In the genomic region with DNA sequence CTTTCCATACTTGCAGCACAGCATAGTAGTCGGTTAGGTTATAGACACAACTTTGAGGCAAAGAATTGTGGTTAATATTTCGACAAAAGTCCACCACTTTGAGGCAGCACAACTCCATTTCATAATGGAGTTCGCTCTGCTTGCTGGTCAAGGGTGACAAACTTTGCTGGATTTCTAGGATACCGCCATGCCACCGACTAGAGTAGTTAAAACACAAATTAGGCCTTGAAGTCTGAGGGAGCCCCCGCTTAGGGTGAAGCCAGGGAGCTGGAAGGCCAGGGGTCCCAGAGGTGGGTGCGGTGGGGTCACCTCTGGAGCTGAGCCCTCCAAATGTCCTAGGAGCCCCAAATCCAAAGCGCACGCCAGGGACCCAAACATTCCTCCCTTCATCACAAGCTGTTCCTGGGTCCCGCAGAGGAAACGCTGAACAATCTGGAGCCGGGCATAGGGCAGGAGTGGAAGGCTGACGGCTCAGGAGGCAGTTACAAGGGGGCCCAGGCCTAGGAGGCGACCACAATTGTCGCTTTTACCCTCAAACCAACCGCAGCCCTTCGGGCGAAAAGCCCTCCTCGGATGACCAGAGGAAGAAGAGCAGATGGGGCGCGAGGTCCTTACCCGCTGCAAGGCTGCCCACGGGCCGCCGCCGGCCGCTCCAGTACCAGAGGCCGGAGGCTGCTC, we compare ENCODE assay signal across 8 mouse cellular contexts. TPM values are rescaled to one million over a fixed set of nuclear protein-coding genes. Genes with fewer than 3 reads are reported as not detected.
DNase-seq lines count a peak whose midpoint lies in the region; ATAC-seq and TF ChIP-seq lines count a peak whose summit lies in the region.

No protein-coding gene starts in this region.

- H3K4me1 ChIP-seq in forebrain, postnatal 0 days (ENCODE audit: insufficient read depth): peaks cover 5% of the 10 kb centered on the region; the same call in 1 of the 2 replicates
- H3K4me1 ChIP-seq in limb, embryonic 10.5 days: peaks cover 44% of the 10 kb centered on the region
- peaks cover 10% of the 10 kb centered on the region for H3K4me1 ChIP-seq in midbrain, embryonic 15.5 days

- H3K27ac ChIP-seq in forebrain, postnatal 0 days (ENCODE audit: low read depth, low read length): peak overlapping the region; percentile 64; the same call in 1 of the 2 replicates
- H3K27ac ChIP-seq in limb, embryonic 10.5 days: peak overlapping the region; percentile 90
- H3K27ac ChIP-seq in midbrain, embryonic 15.5 days: peak overlapping the region; percentile 69

- DNase-seq in adrenal gland, postnatal 14 days: peak; percentile 38
- no peak for DNase-seq in adrenal gland, adult 2 months
- peak; percentile 41 to 42 for DNase-seq in right cerebral cortex, postnatal 10 days (ENCODE audit: low spot score in 2 of 2)
- no peak for DNase-seq in right cerebral cortex, postnatal 25 days
- DNase-seq in forebrain, postnatal 0 days: peak; percentile 34
- DNase-seq in limb, embryonic 10.5 days (ENCODE audit: low spot score): no peak
- no peak for DNase-seq in cerebellum, postnatal 25 days

- WGBS in forebrain, postnatal 0 days: 2% methylated on average over 28 of the region's 28 CpGs
- 4% methylated on average over 28 of the region's 28 CpGs for WGBS in limb, embryonic 10.5 days
- 2% methylated on average over 28 of the region's 28 CpGs for WGBS in midbrain, embryonic 15.5 days

- H3K9me3 ChIP-seq in forebrain, postnatal 0 days (ENCODE audit: low read length): no peaks in the 10 kb centered on the region
- no peaks in the 10 kb centered on the region for H3K9me3 ChIP-seq in limb, embryonic 10.5 days (replicated peaks)
- H3K9me3 ChIP-seq in midbrain, embryonic 15.5 days: no peaks in the 10 kb centered on the region

- H3K36me3 ChIP-seq in forebrain, postnatal 0 days (ENCODE audit: insufficient read depth): no peaks in the 10 kb centered on the region
- no peaks in the 10 kb centered on the region for H3K36me3 ChIP-seq in limb, embryonic 10.5 days
- no peaks in the 10 kb centered on the region for H3K36me3 ChIP-seq in midbrain, embryonic 15.5 days (replicated peaks)

- H3K27me3 ChIP-seq in forebrain, postnatal 0 days (ENCODE audit: insufficient read depth, low read length): no peaks in the 10 kb centered on the region
- H3K27me3 ChIP-seq in limb, embryonic 10.5 days (ENCODE audit: low read depth, poor library complexity, severe bottlenecking): peaks cover 19% of the 10 kb centered on the region
- no peaks in the 10 kb centered on the region for H3K27me3 ChIP-seq in midbrain, embryonic 15.5 days (replicated peaks)

- TF ChIP-seq CTCF in forebrain, postnatal 0 days (IDR thresholded peaks at IDR 0.05; ENCODE audit: low read depth): peak; percentile 27; the same call in 1 of the 2 replicates

- ATAC-seq in forebrain, postnatal 0 days: peak; percentile 66
- ATAC-seq in midbrain, embryonic 15.5 days (replicated peaks): peak; percentile 45

- H3K4me3 ChIP-seq in forebrain, postnatal 0 days (ENCODE audit: low read depth, low read length): peak overlapping the region; percentile 86
- peak overlapping the region; percentile 78 for H3K4me3 ChIP-seq in limb, embryonic 10.5 days
- H3K4me3 ChIP-seq in midbrain, embryonic 15.5 days: peak overlapping the region; percentile 72

- peak overlapping the region; percentile 89 for H3K4me2 ChIP-seq in forebrain, postnatal 0 days (ENCODE audit: low read depth)
- H3K4me2 ChIP-seq in midbrain, embryonic 15.5 days: peak overlapping the region; percentile 72

- peak overlapping the region; percentile 73 for H3K9ac ChIP-seq in forebrain, postnatal 0 days
- peak overlapping the region; percentile 80 for H3K9ac ChIP-seq in midbrain, embryonic 15.5 days

RNA-seq across cellular contexts. Expression of a gene that starts 0.5 kb away (rescaled TPM):
- total RNA-seq in adrenal gland, postnatal 14 days (2021): 216 and 228 TPM in 2 replicates
- total RNA-seq in adrenal gland, adult 2 months (2021): 100 to 1,000 TPM; 181 to 188 TPM
- polyA plus RNA-seq in adrenal gland, adult 2 months (2012; rRNA removed): 45.4 and 49.8 TPM in 2 replicates
- 28.5 and 29.0 TPM in 2 replicates for total RNA-seq in forebrain, postnatal 0 days (2014; rRNA removed)
- polyA plus RNA-seq in forebrain, postnatal 0 days (2015; fragmentation: Nextera tagmentation; extraction: Ambion mirVana): 44.8 and 50.9 TPM in 2 replicates
- polyA plus RNA-seq in limb, embryonic 10.5 days (2016; fragmentation: Nextera tagmentation; extraction: Ambion mirVana): 64.2 and 68.7 TPM in 2 replicates
- 59.0 and 62.9 TPM in 2 replicates for polyA plus RNA-seq in midbrain, embryonic 15.5 days (2015; fragmentation: Nextera tagmentation; extraction: Ambion mirVana)

Comparison
In these comparisons a context has a peak if more than half of its experiments do, and no peak if none do; other contexts are left out.
1. DNase-seq: peak in adrenal gland, postnatal 14 days (single experiment), right cerebral cortex, postnatal 10 days (2 of 2) and forebrain, postnatal 0 days (single experiment); none in adrenal gland, adult 2 months (single experiment), right cerebral cortex, postnatal 25 days (single experiment), limb, embryonic 10.5 days (single experiment) and cerebellum, postnatal 25 days (0 of 2).
2. Peak in every context shown above with its lines, with median percentiles within 50 percentile points of each other: H3K27ac ChIP-seq and H3K4me3 ChIP-seq.